Mouse (Mus musculus): ENCODE results near the gene Egr2. TPM values are rescaled to one million over a fixed set of nuclear protein-coding genes. Genes with fewer than 3 reads are reported as not detected.

Egr2 gene
- total RNA-seq, 2 experiments from 2014 or later: 0.84 to 0.86 TPM

DNA sequence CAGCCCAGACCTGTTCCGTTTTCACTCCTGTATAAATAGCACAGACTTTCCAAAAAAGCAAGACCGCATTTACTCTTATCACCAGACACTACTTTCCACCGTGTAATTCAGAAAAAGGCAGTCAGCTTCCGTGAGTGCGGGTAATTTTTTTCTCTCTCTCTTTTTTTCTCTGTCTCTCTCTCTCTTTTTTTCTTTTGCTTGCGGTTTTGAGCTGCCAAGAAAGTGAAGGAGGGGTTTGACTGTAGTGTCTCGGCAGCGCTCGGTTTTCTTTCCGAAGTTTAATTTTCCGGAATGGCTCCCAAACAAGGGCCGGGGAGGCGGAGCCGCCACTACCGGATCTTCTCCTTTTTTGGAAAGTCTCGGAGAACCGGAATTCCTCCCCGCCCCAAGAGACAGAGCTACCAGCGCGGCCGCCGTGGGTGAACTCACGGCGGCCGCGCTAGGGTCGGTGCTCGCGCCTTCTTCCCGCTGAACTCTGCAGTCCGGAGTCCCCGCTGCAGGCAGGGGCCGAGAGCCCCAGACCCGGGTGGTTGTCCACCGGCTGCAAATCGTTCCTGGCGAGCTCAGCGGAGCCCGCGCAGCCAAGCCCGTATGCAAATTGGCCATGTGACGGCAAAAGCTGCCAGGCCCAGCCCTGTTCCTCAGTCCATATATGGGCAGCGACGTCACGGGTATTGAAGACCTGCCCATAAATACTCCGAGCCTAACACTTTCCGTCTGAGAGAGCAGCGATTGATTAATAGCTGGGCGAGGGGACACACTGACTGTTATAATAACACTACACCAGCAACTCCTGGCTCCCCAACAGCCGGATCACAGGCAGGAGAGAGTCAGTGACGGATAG, 2.1 kb downstream of the Egr2 start:
- intact Hi-C loops (cut with DNase I): loop anchor here (2.0 to 10.0 kb wide), 2 partner anchors 191 to 227 kb away; no protein-coding TSS in a partner anchor
- peak; percentile 89 for DNase-seq

DNA sequence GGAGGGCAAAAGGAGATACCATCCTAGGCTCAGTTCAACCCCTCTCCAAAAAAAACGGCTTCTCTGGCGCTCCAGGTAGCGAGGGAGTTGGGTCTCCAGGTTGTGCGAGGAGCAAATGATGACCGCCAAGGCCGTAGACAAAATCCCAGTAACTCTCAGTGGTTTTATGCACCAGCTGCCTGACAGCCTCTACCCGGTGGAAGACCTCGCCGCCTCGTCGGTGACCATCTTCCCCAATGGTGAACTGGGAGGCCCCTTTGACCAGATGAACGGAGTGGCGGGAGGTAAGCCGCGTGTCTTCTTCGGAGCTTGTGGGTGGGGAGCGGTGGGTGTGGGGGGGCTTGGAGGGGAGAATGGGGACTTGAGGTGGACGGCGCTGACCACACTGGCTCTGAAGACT, 2.8 kb downstream of the Egr2 start:
- intact Hi-C loops (cut with DNase I): loop anchor here (10.0 kb wide), 1 partner anchor 227 kb away; no protein-coding TSS in a partner anchor

DNA sequence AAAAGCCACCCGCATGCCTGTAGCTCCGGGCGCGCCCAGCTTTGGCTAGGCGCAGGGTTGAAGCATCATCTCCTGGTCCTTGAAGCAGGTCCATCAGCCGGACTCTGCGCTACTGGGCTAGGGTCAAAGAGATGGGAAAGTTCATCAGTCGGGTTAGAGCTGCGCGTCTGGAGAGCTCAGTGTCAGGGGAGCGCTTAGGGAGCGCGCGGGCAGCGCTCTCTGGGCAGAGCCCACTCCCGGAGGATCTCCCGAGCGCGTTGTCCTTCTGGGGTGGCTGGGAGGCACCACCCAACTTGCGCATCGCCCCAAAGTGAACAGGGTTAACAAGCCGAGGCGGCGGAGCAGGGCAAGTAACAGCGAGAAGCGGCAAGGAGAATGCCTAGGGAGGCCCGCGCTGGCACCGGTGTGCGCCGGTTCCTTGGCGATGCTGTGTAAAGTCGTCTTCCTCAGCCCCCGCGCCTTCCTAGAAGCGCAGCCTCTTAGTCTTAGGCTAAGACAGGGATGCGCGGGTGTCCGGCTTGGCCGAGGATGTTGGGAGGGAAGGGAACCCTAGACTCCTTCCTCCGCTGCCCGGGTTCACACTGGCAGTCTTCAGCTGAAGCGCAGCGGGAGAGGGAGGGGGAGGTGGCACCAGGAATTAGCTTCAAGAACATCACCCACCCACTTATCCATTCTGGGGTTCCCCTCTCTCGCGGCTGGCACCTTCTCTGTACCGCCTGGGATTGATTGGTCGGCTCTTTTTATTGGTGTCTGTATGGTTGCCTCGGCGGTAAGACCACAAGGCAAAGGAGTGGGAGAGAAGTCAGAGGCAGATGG, 3.5 kb downstream of the Egr2 start:
- intact Hi-C loops (cut with DNase I): loop anchor here (10.0 kb wide), 1 partner anchor 226 kb away; no protein-coding TSS in a partner anchor
- DNase-seq: peak in 1 of 2 experiments; percentile 25

More for the DNA sequence above, 2.8 kb downstream of the Egr2 start:
- no peak for DNase-seq

- intact Hi-C loops (cut with DNase I): loop anchor here (10.0 kb wide), 1 partner anchor 225 kb away; no protein-coding TSS in a partner anchor
- no peak for DNase-seq
Measured at GRCm38 (mm10) chr10:67539401-67539730, 4.1 kb downstream of the Egr2 start.

GRCm38 (mm10) chr10:67540591-67540990, 5.3 kb downstream of the Egr2 start:
- DNase-seq: no peak
- intact Hi-C loops (cut with DNase I): loop anchor here (10.0 kb wide), 1 partner anchor 594 kb away; no protein-coding TSS in a partner anchor

- DNase-seq: peak in 1 of 2 experiments; percentile 21
- intact Hi-C loops (cut with DNase I): loop anchor here (10.0 kb wide), 1 partner anchor 587 kb away; no protein-coding TSS in a partner anchor
Measured at GRCm38 (mm10) chr10:67547850-67548260, 12.6 kb downstream of the Egr2 start.

- peak in 1 of 2 experiments; percentile 70 for DNase-seq
- intact Hi-C loops (cut with DNase I): loop anchor here (10.0 kb wide), 1 partner anchor 586 kb away; no protein-coding TSS in a partner anchor
Measured at GRCm38 (mm10) chr10:67548261-67548854, 13.1 kb downstream of the Egr2 start.

DNA sequence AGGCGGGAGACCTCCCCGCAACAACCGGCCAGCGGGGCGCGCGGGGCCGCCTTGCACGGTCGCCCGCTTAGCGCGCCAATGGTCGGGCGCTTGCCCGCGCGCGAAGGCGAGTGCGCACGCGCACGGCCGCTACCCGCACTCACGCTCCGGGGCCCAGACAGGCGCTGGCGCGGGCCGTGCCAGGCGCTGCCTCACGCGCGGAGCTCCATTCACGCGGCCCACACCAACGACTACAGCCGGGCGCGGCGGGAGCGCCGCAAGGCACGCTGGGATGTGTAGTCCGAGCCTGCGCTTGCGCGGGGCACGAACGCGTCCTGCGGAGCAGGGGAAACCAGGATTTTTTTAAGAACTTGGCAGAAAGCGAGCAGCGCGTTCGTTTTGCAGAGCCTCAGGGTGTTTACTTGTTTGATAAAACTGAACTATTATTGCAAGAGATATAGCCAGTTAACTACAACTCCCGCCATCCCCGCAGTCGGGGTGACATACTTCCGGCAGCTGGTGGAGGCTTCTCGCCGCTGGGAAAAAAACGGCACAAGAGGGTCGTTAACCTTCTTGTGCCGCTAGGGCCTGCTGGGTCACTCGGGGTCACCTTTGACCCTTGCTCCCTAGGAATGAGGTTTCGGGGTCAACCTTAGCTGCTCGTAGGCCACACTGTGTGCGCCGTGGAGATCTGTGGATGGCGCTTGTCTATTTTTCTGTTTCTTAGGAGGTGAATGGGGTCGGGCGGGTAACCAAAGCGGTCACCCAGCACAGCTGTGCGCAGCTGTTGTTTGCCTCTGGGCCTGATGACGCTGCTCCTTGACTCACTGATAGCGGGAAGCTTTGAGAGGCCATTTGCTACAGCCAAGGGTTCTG, 13.8 kb downstream of the Egr2 start, which contains the start of gene Ado:
Gene Ado (minus strand): TSS at position 79 of the 855 bp plus-strand sequence.
- intact Hi-C loops (cut with DNase I): loop anchor here (10.0 kb wide), 1 partner anchor 586 kb away; no protein-coding TSS in a partner anchor

DNA sequence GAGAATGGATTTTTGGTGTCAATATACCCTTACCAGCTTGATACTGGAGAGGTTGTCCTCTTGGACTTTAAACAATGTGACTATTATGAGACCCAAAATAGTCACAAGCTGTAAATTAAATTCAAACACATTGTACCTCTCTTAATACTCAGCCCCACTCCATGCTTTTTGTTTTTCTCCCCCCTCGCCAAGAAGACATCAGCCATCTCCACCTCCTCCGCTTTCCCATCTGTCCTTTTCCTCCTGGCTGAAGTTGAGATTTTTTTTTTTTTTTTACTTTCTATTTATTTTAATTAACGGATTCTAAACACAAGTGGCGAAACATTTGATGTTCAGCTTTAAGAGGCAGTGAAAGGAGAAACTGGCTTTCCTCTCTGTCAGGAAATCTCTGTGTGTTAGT, 22.8 kb downstream of the Egr2 start:
- intact Hi-C loops (cut with DNase I): no loop called here
- DNase-seq: no peak

More for the DNA sequence above, 13.8 kb downstream of the Egr2 start, which contains the start of gene Ado:
- DNase-seq: peak; percentile 84 to 88

GRCm38 (mm10) chr10:67559765-67560394, 24.6 kb downstream of the Egr2 start:
- intact Hi-C loops (cut with DNase I): no loop called here
- no peak for DNase-seq

GRCm38 (mm10) chr10:67561185-67561584, 25.9 kb downstream of the Egr2 start:
- intact Hi-C loops (cut with DNase I): no loop called here
- DNase-seq: no peak

- no peak for DNase-seq
- intact Hi-C loops (cut with DNase I): no loop called here
Measured at GRCm38 (mm10) chr10:67564509-67564908, 29.2 kb downstream of the Egr2 start.

DNA sequence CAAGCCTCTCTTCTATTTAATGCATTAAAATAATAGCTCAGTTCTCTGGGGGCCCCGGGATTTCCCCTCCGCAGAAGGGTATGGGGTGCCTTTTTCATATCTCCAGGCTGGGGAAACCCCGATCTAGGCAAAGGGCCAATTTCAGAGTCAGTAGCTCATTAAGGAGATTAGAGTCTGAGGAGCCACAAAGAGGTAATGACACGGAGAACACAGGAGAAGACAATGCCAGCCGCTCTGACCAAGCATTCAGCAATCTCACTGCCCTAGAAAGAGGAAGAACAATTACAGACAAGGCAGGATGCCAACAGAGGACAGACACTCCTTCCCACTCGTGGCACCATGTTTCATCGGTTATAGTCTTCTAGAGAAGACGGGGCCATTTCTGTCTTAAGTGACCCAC, 30.8 kb downstream of the Egr2 start:
- no peak for DNase-seq
- intact Hi-C loops (cut with DNase I): no loop called here

- intact Hi-C loops (cut with DNase I): no loop called here
- DNase-seq: no peak
Measured at GRCm38 (mm10) chr10:67569539-67569938, 34.3 kb downstream of the Egr2 start.

DNA sequence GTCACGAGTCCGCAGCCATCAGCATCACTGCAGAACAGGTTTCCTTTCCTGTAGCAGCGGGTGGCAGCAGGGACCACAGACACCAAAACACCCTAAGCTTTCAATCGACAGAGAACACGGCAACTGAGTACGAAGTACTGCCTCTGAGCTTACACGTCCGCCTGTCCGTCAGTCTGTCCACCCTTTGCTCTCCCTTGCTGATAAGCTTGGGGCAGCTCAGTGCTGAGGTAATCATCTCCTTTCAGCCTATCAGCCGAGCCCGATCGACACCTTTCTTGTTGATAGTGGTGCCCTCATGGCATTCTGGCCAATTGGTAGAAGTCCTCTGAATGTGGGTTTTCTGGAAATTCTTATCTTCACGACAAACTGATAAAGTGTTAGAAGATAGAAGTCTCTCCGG, 36.2 kb downstream of the Egr2 start:
- DNase-seq: no peak
- intact Hi-C loops (cut with DNase I): no loop called here

GRCm38 (mm10) chr10:67573310-67573709, 38.0 kb downstream of the Egr2 start:
- no peak for DNase-seq
- intact Hi-C loops (cut with DNase I): no loop called here

GRCm38 (mm10) chr10:67579830-67580229, 44.6 kb downstream of the Egr2 start:
- intact Hi-C loops (cut with DNase I): no loop called here
- DNase-seq: no peak

GRCm38 (mm10) chr10:67581698-67582285, 46.5 kb downstream of the Egr2 start:
- DNase-seq: no peak
- intact Hi-C loops (cut with DNase I): no loop called here

Measured in gastrocnemius, postnatal 36 days (tissue).